Mouse (Mus musculus) pancreas, adult 10 weeks (tissue): ENCODE measurements around the gene Srp54a. TPM values are rescaled to one million over a fixed set of nuclear protein-coding genes. Genes with fewer than 3 reads are reported as not detected.

ENCODE experiments used
- polyA plus RNA-seq: library from polyadenylated mRNA; stranded (reverse); fragments of 350-450 nt; fragmentation: Illumina TruSeq; extraction: RNeasy Lipid Tissue Mini Kit (QIAGEN cat#74804); gene quantifications from one replicate; pipeline ENCODE4 v1.2.3, GENCODE M21; 2015; ENCODE audit warnings: low read depth, low replicate concordance; ENCODE audit not compliant: insufficient read depth

Srp54a gene
- polyA plus RNA-seq: 19.4 TPM

GRCm38 (mm10) chr12:55079726-55080600 lies at the start of gene Srp54a, which contains the start of gene 2700097O09Rik:
TSS of gene Srp54a (plus strand) at chr12:55080262.
TSS of gene 2700097O09Rik (minus strand) at chr12:55080110.

DNA sequence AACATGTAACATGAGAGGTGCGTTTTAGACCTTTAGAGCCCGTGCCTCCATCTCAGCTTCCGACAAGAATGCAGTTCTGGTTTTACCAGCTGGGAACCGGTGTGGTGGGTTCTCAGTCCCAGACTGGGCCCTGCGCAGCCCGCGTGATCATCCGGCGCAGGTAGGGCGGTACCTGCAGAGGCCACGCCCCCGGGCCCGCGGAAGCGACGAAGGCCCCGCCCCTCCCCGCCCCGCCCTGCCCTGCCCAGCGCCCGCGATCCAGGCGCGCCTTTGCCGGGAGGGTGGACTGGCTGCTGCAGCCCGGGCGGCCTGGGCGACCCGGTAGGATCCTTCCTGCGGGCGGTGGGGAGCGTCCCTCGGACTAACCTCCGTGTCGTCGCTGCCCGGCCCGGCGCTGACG lies 44.2 kb downstream of the Srp54a start, which contains the start of gene Fam177a:
TSS of gene Fam177a (plus strand) at position 228 of the 400 bp plus-strand sequence.

DNA sequence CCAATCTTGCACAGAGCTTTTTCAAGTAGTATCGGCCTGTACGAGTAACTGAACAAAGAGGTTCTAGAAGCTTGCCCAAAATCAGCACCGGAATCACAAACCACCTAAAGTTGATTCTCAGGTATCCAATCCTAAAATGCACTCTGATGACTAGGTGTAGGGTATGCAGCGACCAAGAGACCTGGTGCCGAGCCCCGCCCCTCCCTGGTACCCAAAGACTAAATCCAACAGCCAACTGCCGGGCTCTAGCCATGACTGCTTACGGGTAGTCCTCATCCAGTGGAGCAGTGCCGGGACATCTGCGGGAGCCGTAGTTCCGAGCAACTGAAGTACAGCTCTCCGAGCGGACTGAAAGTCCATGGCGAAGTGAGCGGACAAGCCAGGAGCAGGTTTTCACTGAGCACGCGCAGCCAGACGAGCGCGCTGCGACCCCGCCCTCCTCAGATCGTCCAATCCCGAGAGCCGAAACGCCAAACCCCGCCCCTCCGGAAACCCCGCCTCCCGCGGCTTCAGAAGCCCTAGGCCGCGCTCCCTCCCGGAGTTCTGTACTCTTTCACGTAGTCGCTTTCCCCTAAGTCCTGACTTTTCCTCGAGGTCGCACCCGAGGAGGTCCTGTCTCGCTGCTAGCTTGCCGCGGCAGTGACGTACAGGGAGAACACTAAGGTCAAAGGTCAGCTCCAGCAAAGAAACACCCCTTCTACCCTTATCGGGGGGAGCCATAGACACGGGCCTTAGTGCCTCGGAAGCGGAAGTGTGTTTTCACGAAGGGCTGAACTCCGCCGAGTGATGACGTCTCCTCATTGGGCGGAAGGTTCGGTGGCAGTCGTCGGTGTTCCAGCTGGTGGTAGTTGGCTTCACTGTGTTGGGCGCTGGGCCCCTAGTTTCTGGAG lies 74.7 kb downstream of the Srp54a start, which contains the start of gene Srp54b:
TSS of gene Srp54b (plus strand) at position 546 of the 890 bp plus-strand sequence.

Other genes starting within 250 kb of the Srp54a start
- gene Cfl2, start 217.4 kb upstream of the Srp54a start, polyA plus RNA-seq: 15.4 TPM
- gene Gm20403, start 93.7 kb upstream of the Srp54a start, polyA plus RNA-seq: not detected
- 1.8 TPM for gene Baz1a, start 65.9 kb upstream of the Srp54a start, polyA plus RNA-seq
- gene 2700097O09Rik, start 152 bp upstream of the Srp54a start, polyA plus RNA-seq: 6.4 TPM
- gene Fam177a, start 44.2 kb downstream of the Srp54a start, polyA plus RNA-seq: 3.6 TPM
- gene Srp54b, start 74.8 kb downstream of the Srp54a start, polyA plus RNA-seq: 4.9 TPM
- 0.39 TPM for gene 1700047I17Rik2, start 119.3 kb downstream of the Srp54a start, polyA plus RNA-seq
- gene Srp54c, start 149.9 kb downstream of the Srp54a start, polyA plus RNA-seq: 14.2 TPM
- 2.3 TPM for gene 1110008L16Rik, start 219.3 kb downstream of the Srp54a start, polyA plus RNA-seq
- gene Ppp2r3c, start 222.7 kb downstream of the Srp54a start, polyA plus RNA-seq: 2.7 TPM